Mouse (Mus musculus) lung, postnatal 0 days (tissue): ENCODE data around the gene Frrs1.

Experiments
- CTCF ChIP-seq: IDR thresholded peaks from 2 replicates; pipeline ENCODE4 v1.5.1; 2016; ENCODE audit warnings: antibody characterized with exemption, mild to moderate bottlenecking
- EP300 ChIP-seq: IDR thresholded peaks from 2 replicates; pipeline ENCODE4 v1.6.1; 2016; ENCODE audit warnings: antibody characterized with exemption, mild to moderate bottlenecking, control low read depth

DNA sequence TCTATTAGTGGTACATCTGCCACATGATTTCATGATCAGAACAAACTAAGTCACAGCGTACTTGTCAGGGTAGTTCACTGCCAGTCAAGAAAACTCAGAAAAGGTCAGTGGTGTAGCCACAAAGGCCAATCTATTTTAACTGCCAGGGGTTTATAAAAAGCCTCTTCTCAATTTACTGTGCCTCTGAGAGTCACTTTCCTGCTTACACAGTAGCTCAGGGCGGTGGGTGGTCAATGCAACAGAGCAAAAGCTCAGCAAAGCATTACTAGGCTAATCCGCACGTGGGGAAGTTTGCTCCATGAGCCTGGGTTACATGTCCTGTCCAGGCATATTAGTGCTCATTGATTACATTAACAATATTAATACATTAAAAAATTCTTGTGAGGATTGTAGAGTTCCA lies 43.3 kb upstream of the Frrs1 start:
- TF ChIP-seq EP300, result no peak
- no peak for TF ChIP-seq CTCF
